Mouse (Mus musculus): ENCODE measurements around the gene Scand1. TPM values are rescaled to one million over a fixed set of nuclear protein-coding genes. Genes with fewer than 3 reads are reported as not detected.

The Scand1 gene
- 22.2 TPM for polyA plus RNA-seq (2014; fragmentation: Illumina TruSeq; extraction: RNeasy Lipid Tissue Mini Kit (QIAGEN cat#74804); ENCODE audit: low read depth, low replicate concordance)

GRCm38 (mm10) chr2:156312297-156312897 is at the start of gene Scand1, which contains the start of gene Cnbd2:
Gene Scand1 (minus strand): TSS chr2:156312704.
Gene Cnbd2 (plus strand): TSS chr2:156312299.

Other genes starting within 250 kb of the Scand1 start
- gene Spag4, start 247.5 kb downstream of the Scand1 start, polyA plus RNA-seq (2014; fragmentation: Illumina TruSeq; extraction: RNeasy Lipid Tissue Mini Kit (QIAGEN cat#74804); ENCODE audit: low read depth, low replicate concordance): 0.81 TPM
- 14.5 TPM for gene Cpne1, start 200.7 kb downstream of the Scand1 start, polyA plus RNA-seq (2014; fragmentation: Illumina TruSeq; extraction: RNeasy Lipid Tissue Mini Kit (QIAGEN cat#74804); ENCODE audit: low read depth, low replicate concordance)
- 7.3 TPM for gene Rbm12, start 200.7 kb downstream of the Scand1 start, polyA plus RNA-seq (2014; fragmentation: Illumina TruSeq; extraction: RNeasy Lipid Tissue Mini Kit (QIAGEN cat#74804); ENCODE audit: low read depth, low replicate concordance)
- 8.2 TPM for gene Gm28036, start 185.6 kb downstream of the Scand1 start, polyA plus RNA-seq (2014; fragmentation: Illumina TruSeq; extraction: RNeasy Lipid Tissue Mini Kit (QIAGEN cat#74804); ENCODE audit: low read depth, low replicate concordance)
- gene Romo1, start 168.7 kb downstream of the Scand1 start, polyA plus RNA-seq (2014; fragmentation: Illumina TruSeq; extraction: RNeasy Lipid Tissue Mini Kit (QIAGEN cat#74804); ENCODE audit: low read depth, low replicate concordance): 208 TPM
- gene Nfs1, start 168.5 kb downstream of the Scand1 start, polyA plus RNA-seq (2014; fragmentation: Illumina TruSeq; extraction: RNeasy Lipid Tissue Mini Kit (QIAGEN cat#74804); ENCODE audit: low read depth, low replicate concordance): 115 TPM
- gene Rbm39, start 132.5 kb downstream of the Scand1 start, polyA plus RNA-seq (2014; fragmentation: Illumina TruSeq; extraction: RNeasy Lipid Tissue Mini Kit (QIAGEN cat#74804); ENCODE audit: low read depth, low replicate concordance): 170 TPM
- 11.4 TPM for gene Phf20, start 116.2 kb downstream of the Scand1 start, polyA plus RNA-seq (2014; fragmentation: Illumina TruSeq; extraction: RNeasy Lipid Tissue Mini Kit (QIAGEN cat#74804); ENCODE audit: low read depth, low replicate concordance)
- gene Cnbd2, start 405 bp downstream of the Scand1 start, polyA plus RNA-seq (2014; fragmentation: Illumina TruSeq; extraction: RNeasy Lipid Tissue Mini Kit (QIAGEN cat#74804); ENCODE audit: low read depth, low replicate concordance): 1.4 TPM
- gene Epb41l1, start 108.2 kb upstream of the Scand1 start, polyA plus RNA-seq (2014; fragmentation: Illumina TruSeq; extraction: RNeasy Lipid Tissue Mini Kit (QIAGEN cat#74804); ENCODE audit: low read depth, low replicate concordance): 8.9 TPM
- 18.2 TPM for gene Aar2, start 234.9 kb upstream of the Scand1 start, polyA plus RNA-seq (2014; fragmentation: Illumina TruSeq; extraction: RNeasy Lipid Tissue Mini Kit (QIAGEN cat#74804); ENCODE audit: low read depth, low replicate concordance)

Measured in heart, adult 10 weeks (tissue).